Mouse (Mus musculus) myocyte (in vitro differentiated cells): ENCODE data around the gene Olfr1446.

Source experiments
- MYOG ChIP-seq, 3 experiments: IDR thresholded peaks; one replicate each; pipeline ENCODE4 v1.6.1; 2011; ENCODE audit warnings: control low read depth in 2 of 3, low read depth in 2 of 3, mild to moderate bottlenecking in 2 of 3; ENCODE audit not compliant: insufficient read length in 2 of 3, control insufficient read depth in 1 of 3, insufficient read depth in 1 of 3
- POLR2A ChIP-seq: IDR thresholded peaks from one replicate; pipeline ENCODE4 v1.6.1; 2011; ENCODE audit warnings: low read depth, mild to moderate bottlenecking, control low read depth, moderate library complexity; ENCODE audit not compliant: insufficient read length

DNA sequence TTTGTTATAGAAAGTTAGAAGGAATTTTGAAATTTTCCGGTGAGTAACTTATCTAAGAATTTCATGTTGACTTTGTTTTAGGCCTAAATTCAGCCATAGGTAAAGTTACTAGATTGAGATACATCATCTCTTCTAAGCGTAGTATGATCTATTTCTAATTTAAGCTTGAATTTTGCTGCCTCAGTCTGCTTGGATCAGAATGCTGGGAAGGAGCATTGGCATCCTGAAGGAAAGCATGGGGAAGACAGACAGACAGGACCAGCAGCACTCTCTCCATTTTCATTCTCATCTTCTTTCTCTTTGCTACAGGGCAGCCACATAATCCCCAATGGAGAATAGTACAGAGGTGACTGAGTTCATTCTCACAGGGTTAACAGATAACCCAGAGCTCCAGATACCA lies 9.8 kb downstream of the Olfr1446 start, which contains the start of gene Olfr1445:
- TF ChIP-seq MYOG (IDR thresholded peaks at IDR 0.05; ENCODE audit: control insufficient read depth in 1 of 3, insufficient read depth in 1 of 3, insufficient read length in 2 of 3, low read depth in 2 of 3) (no peak), POLR2A (no peak)
